Mouse (Mus musculus) kidney, adult 8-10 months (tissue): ENCODE results near the gene Col18a1.

Experiments
- DNase-seq, 2 experiments: peaks; one replicate each; pipeline ENCODE4 v3.0.0; 2022

The Col18a1 gene

GRCm38 (mm10) chr10:77056768-77057167 lies 109.6 kb downstream of the Col18a1 start:
- DNase-seq: no peak

- DNase-seq: no peak
Measured at GRCm38 (mm10) chr10:77048606-77049005, 117.7 kb downstream of the Col18a1 start.

- DNase-seq: peak; percentile 44 to 52
Measured at GRCm38 (mm10) chr10:77048196-77048595, 118.2 kb downstream of the Col18a1 start.

- no peak for DNase-seq
Measured at GRCm38 (mm10) chr10:77038579-77039174, 127.7 kb downstream of the Col18a1 start.

GRCm38 (mm10) chr10:77035487-77035886 lies 130.9 kb downstream of the Col18a1 start:
- no peak for DNase-seq

GRCm38 (mm10) chr10:77033323-77034025 lies 132.9 kb downstream of the Col18a1 start:
- DNase-seq: peak; percentile 65 to 71

GRCm38 (mm10) chr10:77032591-77033322 lies 133.6 kb downstream of the Col18a1 start:
- peak; percentile 95 to 97 for DNase-seq

GRCm38 (mm10) chr10:77031768-77032375 lies 134.5 kb downstream of the Col18a1 start, which contains the start of gene Slc19a1:
Gene Slc19a1 (plus strand): TSS chr10:77032241.
- peak; percentile 72 to 78 for DNase-seq

- no peak for DNase-seq
Measured at GRCm38 (mm10) chr10:77030666-77031065, 135.7 kb downstream of the Col18a1 start.

- peak; percentile 78 to 87 for DNase-seq
Measured at GRCm38 (mm10) chr10:77029761-77030160, 136.6 kb downstream of the Col18a1 start.

- DNase-seq: no peak
Measured at GRCm38 (mm10) chr10:77028782-77029296, 137.5 kb downstream of the Col18a1 start.

GRCm38 (mm10) chr10:77026944-77027343 lies 139.4 kb downstream of the Col18a1 start:
- DNase-seq: peak; percentile 90 to 93

- no peak for DNase-seq
Measured at GRCm38 (mm10) chr10:77024231-77024630, 142.1 kb downstream of the Col18a1 start.

GRCm38 (mm10) chr10:77022301-77023130 lies 143.8 kb downstream of the Col18a1 start:
- peak; percentile 85 to 87 for DNase-seq

- DNase-seq: peak; percentile 78 to 83
Measured at GRCm38 (mm10) chr10:77021399-77022052, 144.8 kb downstream of the Col18a1 start.

- peak; percentile 41 to 60 for DNase-seq
Measured at GRCm38 (mm10) chr10:77017662-77018061, 148.7 kb downstream of the Col18a1 start.

GRCm38 (mm10) chr10:77017061-77017460 lies 149.3 kb downstream of the Col18a1 start:
- no peak for DNase-seq

- DNase-seq: no peak
Measured at GRCm38 (mm10) chr10:77016499-77016898, 149.8 kb downstream of the Col18a1 start.

- DNase-seq: no peak
Measured at GRCm38 (mm10) chr10:77016080-77016479, 150.3 kb downstream of the Col18a1 start.

- peak; percentile 74 to 89 for DNase-seq
Measured at GRCm38 (mm10) chr10:77011681-77012080, 154.7 kb downstream of the Col18a1 start.

- DNase-seq: no peak
Measured at GRCm38 (mm10) chr10:77008698-77009097, 157.7 kb downstream of the Col18a1 start.
